In genomic region chr4:106780045-106780444, GRCm38 (mm10) we compare ENCODE assay signal across 10 mouse cellular contexts. TPM values are rescaled to one million over a fixed set of nuclear protein-coding genes. Genes with fewer than 3 reads are reported as not detected.
DNase-seq lines count a peak whose midpoint lies in the region; ATAC-seq and TF ChIP-seq lines count a peak whose summit lies in the region.
"Had no signal": no experiment of that assay in that cellular context is flagged by ENCODE, and none has a peak within 500 bp of the region (broad histone marks: within the 10 kb centered on the region; RNA-seq: fewer than 3 reads in every experiment).

No protein-coding gene starts in this region.

- TF ChIP-seq POLR2A in kidney, adult 2 months (IDR thresholded peaks at IDR 0.05; ENCODE audit: low read depth, low read length): no peak

- peaks cover 33% of the 10 kb centered on the region for H3K4me1 ChIP-seq in kidney, embryonic 14.5 days (ENCODE audit: control insufficient read depth, insufficient read depth, low read length)
- peaks cover 17% of the 10 kb centered on the region for H3K4me1 ChIP-seq in kidney, adult 2 months (ENCODE audit: control insufficient read depth, insufficient read depth, low read length)
- H3K4me1 ChIP-seq in forebrain, embryonic 15.5 days: peaks cover 43% of the 10 kb centered on the region

- no peak overlapping the region for H3K4me2 ChIP-seq in kidney, embryonic 14.5 days (replicated peaks; ENCODE audit: low read depth, low read length)
- no peak overlapping the region for H3K4me2 ChIP-seq in forebrain, embryonic 15.5 days (replicated peaks)

- no peaks in the 10 kb centered on the region for H3K27me3 ChIP-seq in kidney, embryonic 14.5 days (ENCODE audit: control insufficient read depth, insufficient read depth, low read length)
- no peaks in the 10 kb centered on the region for H3K27me3 ChIP-seq in kidney, adult 2 months (replicated peaks; ENCODE audit: control insufficient read depth, insufficient read depth, low read length)
- no peaks in the 10 kb centered on the region for H3K27me3 ChIP-seq in forebrain, embryonic 15.5 days

- no peaks in the 10 kb centered on the region for H3K36me3 ChIP-seq in kidney, embryonic 14.5 days (ENCODE audit: control insufficient read depth, insufficient read depth, low read length)
- no peaks in the 10 kb centered on the region for H3K36me3 ChIP-seq in kidney, adult 2 months (ENCODE audit: control insufficient read depth, insufficient read depth, low read length)
- H3K36me3 ChIP-seq in forebrain, embryonic 15.5 days: no peaks in the 10 kb centered on the region

- H3K9me3 ChIP-seq in kidney, embryonic 14.5 days (ENCODE audit: control insufficient read depth, low read length): no peaks in the 10 kb centered on the region
- no peaks in the 10 kb centered on the region for H3K9me3 ChIP-seq in forebrain, embryonic 15.5 days

- H3K4me3 ChIP-seq in kidney, embryonic 14.5 days (ENCODE audit: low read length): no peak overlapping the region
- H3K4me3 ChIP-seq in kidney, adult 2 months (ENCODE audit: insufficient read depth, low read depth, low read length): no peak overlapping the region
- no peak overlapping the region for H3K4me3 ChIP-seq in forebrain, embryonic 15.5 days

- DNase-seq in kidney, adult 2 months: no peak
- peak; percentile 82 for DNase-seq in embryo, embryonic 10.5 days (ENCODE audit: low spot score)
- peak; percentile 77 for DNase-seq in mesoderm, embryonic 11.5 days (ENCODE audit: low read depth, low spot score)
- no peak for DNase-seq in urinary bladder, adult 2 months (ENCODE audit: low spot score)
- DNase-seq in adrenal gland, postnatal 25 days: no peak
- DNase-seq in lung, postnatal 4 days: no peak
- DNase-seq: gastrocnemius, postnatal 10 days had no signal

- 19% methylated on average over 3 of the region's 3 CpGs for WGBS in kidney, embryonic 14.5 days
- WGBS in kidney, adult 2 months: 84% methylated on average over 3 of the region's 3 CpGs
- 3% methylated on average over 3 of the region's 3 CpGs for WGBS in forebrain, embryonic 15.5 days

- H3K27ac ChIP-seq in kidney, embryonic 14.5 days (ENCODE audit: low read depth, low read length): peak overlapping the region; percentile 67; the same call in 1 of the 2 replicates
- H3K27ac ChIP-seq in kidney, adult 2 months (ENCODE audit: insufficient read depth, low read depth, low read length): no peak overlapping the region
- no peak overlapping the region for H3K27ac ChIP-seq in forebrain, embryonic 15.5 days (replicated peaks)

- ATAC-seq in kidney, embryonic 14.5 days (ENCODE audit: low FRiP score, low TSS enrichment): peak; percentile 38; the same call in 1 of the 2 replicates
- peak; percentile 55 for ATAC-seq in forebrain, embryonic 15.5 days (replicated peaks)
- ATAC-seq: lung, postnatal 0 days had no signal

- TF ChIP-seq CTCF in kidney, adult 2 months (conservative IDR thresholded peaks at IDR 0.05; ENCODE audit: insufficient read depth, insufficient read length, low read depth, low read length): no peak

- no peak overlapping the region for H3K9ac ChIP-seq in kidney, embryonic 14.5 days (ENCODE audit: low read depth, low read length)
- no peak overlapping the region for H3K9ac ChIP-seq in forebrain, embryonic 15.5 days (replicated peaks)

RNA-seq across cellular contexts. Expression of gene Acot11, which starts 24.8 kb away (rescaled TPM):
- 1.4 and 2.2 TPM in 2 replicates for polyA plus RNA-seq in kidney, embryonic 14.5 days (2014; fragmentation: Nextera tagmentation; extraction: Ambion mirVana)
- polyA plus RNA-seq in kidney, adult 2 months (2012; rRNA removed): 18.2 and 20.2 TPM in 2 replicates
- 0.92 and 1.3 TPM in 2 replicates for polyA plus RNA-seq in forebrain, embryonic 15.5 days (2015; fragmentation: Nextera tagmentation; extraction: Ambion mirVana)
- 7.2 and 11.2 TPM in 2 replicates for polyA plus RNA-seq in urinary bladder, adult 2 months (2012; rRNA removed)
- 32.5 and 50.9 TPM in 2 replicates for total RNA-seq in adrenal gland, postnatal 25 days (2021)

RNA-seq across cellular contexts. Expression of gene Fam151a, which starts 46.4 kb away (rescaled TPM):
- polyA plus RNA-seq in kidney, embryonic 14.5 days (2014; fragmentation: Nextera tagmentation; extraction: Ambion mirVana): 3.6 and 4.5 TPM in 2 replicates
- polyA plus RNA-seq in kidney, adult 2 months (2012; rRNA removed): 265 and 295 TPM in 2 replicates
- polyA plus RNA-seq in forebrain, embryonic 15.5 days (2015; fragmentation: Nextera tagmentation; extraction: Ambion mirVana): not detected in 2 replicates
- 0.61 and 0.81 TPM in 2 replicates for polyA plus RNA-seq in urinary bladder, adult 2 months (2012; rRNA removed)
- 0.15 TPM in 1 of 2 replicates, not detected in the other for total RNA-seq in adrenal gland, postnatal 25 days (2021)
- total RNA-seq: gastrocnemius, postnatal 10 days had no signal

RNA-seq across cellular contexts. Expression of gene Mroh7, which starts 49.3 kb away (rescaled TPM):
- 0.29 and 0.47 TPM in 2 replicates for polyA plus RNA-seq in kidney, embryonic 14.5 days (2014; fragmentation: Nextera tagmentation; extraction: Ambion mirVana)
- polyA plus RNA-seq in kidney, adult 2 months (2012; rRNA removed): 9.2 and 9.7 TPM in 2 replicates
- polyA plus RNA-seq in forebrain, embryonic 15.5 days (2015; fragmentation: Nextera tagmentation; extraction: Ambion mirVana): 0.20 and 0.87 TPM in 2 replicates
- 2.0 and 3.6 TPM in 2 replicates for polyA plus RNA-seq in urinary bladder, adult 2 months (2012; rRNA removed)
- total RNA-seq in adrenal gland, postnatal 25 days (2021): 2.3 and 2.6 TPM in 2 replicates

Comparison
In these comparisons a context has a peak if more than half of its experiments do, and no peak if none do; other contexts are left out.
1. RNA of gene Fam151a, which starts 46.4 kb away (polyA plus RNA-seq): 265 to 295 TPM in kidney, adult 2 months; 3.6 to 4.5 TPM in kidney, embryonic 14.5 days, 0.61 to 0.81 TPM in urinary bladder, adult 2 months and not detected in forebrain, embryonic 15.5 days; every median in the first group is over 10 times any median in the second.
2. DNase-seq: peak in embryo, embryonic 10.5 days (single experiment) and mesoderm, embryonic 11.5 days (single experiment); none in kidney, adult 2 months (single experiment), urinary bladder, adult 2 months (single experiment), adrenal gland, postnatal 25 days (single experiment) and lung, postnatal 4 days (0 of 2).